In the genomic region with DNA sequence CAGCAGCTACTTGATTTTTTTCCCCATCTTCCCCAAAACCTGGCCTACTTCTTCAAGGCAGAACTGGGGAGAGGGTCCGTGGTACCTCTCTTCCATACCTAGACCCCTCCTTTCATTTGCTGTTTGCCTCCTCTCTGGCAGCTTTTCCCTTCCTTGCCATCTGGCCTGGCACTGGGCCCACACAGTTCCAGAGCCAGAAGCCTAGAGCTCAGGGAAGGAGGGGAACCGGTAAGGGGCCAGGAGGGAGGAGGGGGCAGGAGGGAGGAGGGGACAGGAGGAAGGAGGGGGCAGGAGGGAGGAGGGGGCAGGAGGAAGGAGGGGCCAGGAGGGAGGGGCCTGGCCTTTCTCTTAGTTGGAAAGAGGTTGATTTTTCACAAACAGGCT, we compare ENCODE assay signal across 8 mouse cellular contexts. TPM values are rescaled to one million over a fixed set of nuclear protein-coding genes. Genes with fewer than 3 reads are reported as not detected.
DNase-seq lines count a peak whose midpoint lies in the region; ATAC-seq and TF ChIP-seq lines count a peak whose summit lies in the region.

No protein-coding gene starts in this region.

- 25% methylated on average over 2 of the region's 2 CpGs for WGBS in heart, embryonic 16.5 days
- WGBS in cerebellum, adult 2 months, result 4% methylated on average over 2 of the region's 2 CpGs
- 43% methylated on average over 1 of the region's 2 CpGs for WGBS in hindbrain, embryonic 11.5 days

- TF ChIP-seq POLR2A in ES-Bruce4 (IDR thresholded peaks at IDR 0.05; ENCODE audit: insufficient read depth, low read length), result no peak
- no peak for TF ChIP-seq POLR2A in cerebellum, adult 2 months (IDR thresholded peaks at IDR 0.05; ENCODE audit: borderline replicate concordance, insufficient read depth, low read length)

- H3K4me2 ChIP-seq in heart, embryonic 16.5 days (ENCODE audit: low read depth, low read length), result peak overlapping the region; percentile 19; the same call in 1 of the 2 replicates
- H3K4me2 ChIP-seq in hindbrain, embryonic 11.5 days (replicated peaks; ENCODE audit: low read depth, low read length), result no peak overlapping the region

- TF ChIP-seq CTCF in ES-Bruce4 (IDR thresholded peaks at IDR 0.05; ENCODE audit: low read depth, low read length), result no peak
- no peak for TF ChIP-seq CTCF in cerebellum, adult 2 months (IDR thresholded peaks at IDR 0.05; ENCODE audit: borderline replicate concordance, insufficient read depth, low read depth, low read length)

- TF ChIP-seq EP300 in ES-Bruce4 (IDR thresholded peaks at IDR 0.05; ENCODE audit: insufficient read depth, low read depth, low read length), result no peak

- H3K27ac ChIP-seq in heart, embryonic 16.5 days (ENCODE audit: low read length), result peak overlapping the region; percentile 56; the same call in 1 of the 2 replicates
- 0 out of 2 replicates have a peak overlapping the region, but pooled peaks have one; percentile 2 for H3K27ac ChIP-seq in ES-Bruce4 (ENCODE audit: insufficient read depth, low read length)
- peak overlapping the region; percentile 77 for H3K27ac ChIP-seq in cerebellum, adult 2 months (ENCODE audit: insufficient read depth, low read length)
- peak overlapping the region; percentile 49; the same call in 1 of the 2 replicates for H3K27ac ChIP-seq in hindbrain, embryonic 11.5 days (ENCODE audit: low read depth, low read length)

- no peak for DNase-seq in heart, postnatal 36 days
- DNase-seq in cerebellum, adult 2 months, result peak; percentile 90 to 92
- DNase-seq in hindbrain, embryonic 11.5 days (ENCODE audit: low spot score), result no peak
- peak; percentile 53 for DNase-seq in liver
- peak; percentile 80 for DNase-seq in right cerebral cortex, postnatal 4 days
- no peak for DNase-seq in ovary, postnatal 10 days (ENCODE audit: low spot score)

- H3K4me1 ChIP-seq in heart, embryonic 16.5 days (ENCODE audit: control insufficient read depth, insufficient read depth, low read length), result no peaks in the 10 kb centered on the region
- H3K4me1 ChIP-seq in ES-Bruce4 (ENCODE audit: control insufficient read depth, insufficient read depth, low read length), result peaks cover 2% of the 10 kb centered on the region
- H3K4me1 ChIP-seq in cerebellum, adult 2 months (ENCODE audit: control insufficient read depth, insufficient read depth, low read length), result peaks cover 13% of the 10 kb centered on the region; the same call in 1 of the 2 replicates
- no peaks in the 10 kb centered on the region for H3K4me1 ChIP-seq in hindbrain, embryonic 11.5 days (replicated peaks; ENCODE audit: control insufficient read depth, insufficient read depth, low read length)

- no peaks in the 10 kb centered on the region for H3K9me3 ChIP-seq in heart, embryonic 16.5 days (replicated peaks; ENCODE audit: control insufficient read depth, low read length)
- H3K9me3 ChIP-seq in ES-Bruce4 (replicated peaks; ENCODE audit: control insufficient read depth, insufficient read depth, low read length, poor library complexity, severe bottlenecking), result no peaks in the 10 kb centered on the region
- H3K9me3 ChIP-seq in hindbrain, embryonic 11.5 days (ENCODE audit: control insufficient read depth, low read length), result no peaks in the 10 kb centered on the region

- ATAC-seq in heart, embryonic 16.5 days (replicated peaks; ENCODE audit: extremely low read depth, insufficient read depth, low FRiP score), result peak; percentile 34; the same call in 1 of the 2 replicates
- ATAC-seq in hindbrain, embryonic 11.5 days (ENCODE audit: low FRiP score), result no peak

- intact Hi-C loops in heart, postnatal 36 days (cut with DNase I), result no loop called here

- no peaks in the 10 kb centered on the region for H3K36me3 ChIP-seq in heart, embryonic 16.5 days (ENCODE audit: control insufficient read depth, insufficient read depth)
- no peaks in the 10 kb centered on the region for H3K36me3 ChIP-seq in ES-Bruce4 (ENCODE audit: control insufficient read depth, insufficient read depth, low read length, poor library complexity, severe bottlenecking)
- no peaks in the 10 kb centered on the region for H3K36me3 ChIP-seq in hindbrain, embryonic 11.5 days (ENCODE audit: control insufficient read depth, insufficient read depth, low read length)

- peak overlapping the region; percentile 2; the same call in 1 of the 2 replicates for H3K4me3 ChIP-seq in heart, embryonic 16.5 days (ENCODE audit: low read length)
- H3K4me3 ChIP-seq in ES-Bruce4 (ENCODE audit: low read depth, low read length), result no peak overlapping the region; the same call in 1 of the 2 replicates
- H3K4me3 ChIP-seq in cerebellum, adult 2 months (replicated peaks; ENCODE audit: insufficient read depth, low read depth, low read length), result no peak overlapping the region
- H3K4me3 ChIP-seq in hindbrain, embryonic 11.5 days (ENCODE audit: low read depth, low read length), result no peak overlapping the region

- no peak overlapping the region; the same call in 1 of the 2 replicates for H3K9ac ChIP-seq in heart, embryonic 16.5 days (ENCODE audit: low read length)
- no peak overlapping the region for H3K9ac ChIP-seq in ES-Bruce4 (ENCODE audit: low read depth, poor library complexity, severe bottlenecking)
- no peak overlapping the region for H3K9ac ChIP-seq in hindbrain, embryonic 11.5 days (ENCODE audit: low read depth, low read length)

- no peaks in the 10 kb centered on the region for H3K27me3 ChIP-seq in heart, embryonic 16.5 days (ENCODE audit: control insufficient read depth, insufficient read depth, low read length)
- no peaks in the 10 kb centered on the region for H3K27me3 ChIP-seq in ES-Bruce4 (ENCODE audit: control insufficient read depth, insufficient read depth, low read length, poor library complexity, severe bottlenecking)
- H3K27me3 ChIP-seq in cerebellum, adult 2 months (ENCODE audit: control insufficient read depth, insufficient read depth, low read length), result no peaks in the 10 kb centered on the region
- no peaks in the 10 kb centered on the region for H3K27me3 ChIP-seq in hindbrain, embryonic 11.5 days (ENCODE audit: control insufficient read depth, insufficient read depth, low read length)

RNA-seq across cellular contexts. Expression of a gene that starts 4.2 kb away (rescaled TPM):
- 0.55 and 1.6 TPM in 2 replicates for polyA plus RNA-seq in heart, embryonic 16.5 days (2015; fragmentation: Nextera tagmentation; extraction: Ambion mirVana)
- total RNA-seq in heart, postnatal 36 days (2021), result under 1 TPM in 1 of 2 experiments, not detected in 1; 0.24 TPM
- 2.5 and 3.7 TPM in 2 replicates for polyA plus RNA-seq in ES-Bruce4 (2011; ENCODE audit: insufficient read depth, insufficient read length, low read depth, missing spikeins)
- 0.57 and 0.84 TPM in 2 replicates for polyA plus RNA-seq in cerebellum, adult 2 months (2012; rRNA removed)
- 0.21 TPM in 1 of 2 replicates, not detected in the other for polyA plus RNA-seq in hindbrain, embryonic 11.5 days (2014; fragmentation: Nextera tagmentation; extraction: Ambion mirVana)

RNA-seq across cellular contexts. Expression of a gene that starts 22.4 kb away (rescaled TPM):
- polyA plus RNA-seq in heart, embryonic 16.5 days (2015; fragmentation: Nextera tagmentation; extraction: Ambion mirVana), result 8.0 TPM in 2 replicates
- total RNA-seq in heart, postnatal 36 days (2021), result 1 to 10 TPM; 1.7 to 2.1 TPM
- polyA plus RNA-seq in ES-Bruce4 (2011; ENCODE audit: insufficient read depth, insufficient read length, low read depth, missing spikeins), result 25.3 and 25.7 TPM in 2 replicates
- polyA plus RNA-seq in cerebellum, adult 2 months (2012; rRNA removed), result 23.7 and 24.8 TPM in 2 replicates
- 10.7 and 12.2 TPM in 2 replicates for polyA plus RNA-seq in hindbrain, embryonic 11.5 days (2014; fragmentation: Nextera tagmentation; extraction: Ambion mirVana)

RNA-seq across cellular contexts. Expression of a gene that starts 23.9 kb away (rescaled TPM):
- 50.6 and 63.0 TPM in 2 replicates for polyA plus RNA-seq in heart, embryonic 16.5 days (2015; fragmentation: Nextera tagmentation; extraction: Ambion mirVana)
- total RNA-seq in heart, postnatal 36 days (2021), result 100 to 1,000 TPM; 118 to 127 TPM
- 307 and 317 TPM in 2 replicates for polyA plus RNA-seq in ES-Bruce4 (2011; ENCODE audit: insufficient read depth, insufficient read length, low read depth, missing spikeins)
- polyA plus RNA-seq in cerebellum, adult 2 months (2012; rRNA removed), result 110 and 112 TPM in 2 replicates
- polyA plus RNA-seq in hindbrain, embryonic 11.5 days (2014; fragmentation: Nextera tagmentation; extraction: Ambion mirVana), result 105 and 130 TPM in 2 replicates

RNA-seq across cellular contexts. Expression of a gene that starts 32.3 kb away (rescaled TPM):
- 77.5 and 89.0 TPM in 2 replicates for polyA plus RNA-seq in heart, embryonic 16.5 days (2015; fragmentation: Nextera tagmentation; extraction: Ambion mirVana)
- 10 to 100 TPM; 30.5 to 34.4 TPM for total RNA-seq in heart, postnatal 36 days (2021)
- 44.0 and 54.7 TPM in 2 replicates for polyA plus RNA-seq in ES-Bruce4 (2011; ENCODE audit: insufficient read depth, insufficient read length, low read depth, missing spikeins)
- 75.7 and 80.2 TPM in 2 replicates for polyA plus RNA-seq in cerebellum, adult 2 months (2012; rRNA removed)
- 120 and 133 TPM in 2 replicates for polyA plus RNA-seq in hindbrain, embryonic 11.5 days (2014; fragmentation: Nextera tagmentation; extraction: Ambion mirVana)

RNA-seq across cellular contexts. Expression of a gene that starts 59.8 kb away (rescaled TPM):
- 45.0 and 45.8 TPM in 2 replicates for polyA plus RNA-seq in heart, embryonic 16.5 days (2015; fragmentation: Nextera tagmentation; extraction: Ambion mirVana)
- total RNA-seq in heart, postnatal 36 days (2021), result 10 to 100 TPM; 20.3 to 21.0 TPM
- polyA plus RNA-seq in ES-Bruce4 (2011; ENCODE audit: insufficient read depth, insufficient read length, low read depth, missing spikeins), result 75.1 and 78.4 TPM in 2 replicates
- 24.5 and 24.9 TPM in 2 replicates for polyA plus RNA-seq in cerebellum, adult 2 months (2012; rRNA removed)
- 45.3 and 58.8 TPM in 2 replicates for polyA plus RNA-seq in hindbrain, embryonic 11.5 days (2014; fragmentation: Nextera tagmentation; extraction: Ambion mirVana)

Comparison
In these comparisons a context has a peak if more than half of its experiments do, and no peak if none do; other contexts are left out.
1. H3K27ac ChIP-seq: peak in every context shown above with its lines; median percentile 77 in cerebellum, adult 2 months; 56 in heart, embryonic 16.5 days; 49 in hindbrain, embryonic 11.5 days; 2 in ES-Bruce4.
2. DNase-seq: peak in cerebellum, adult 2 months (2 of 2), liver (single experiment) and right cerebral cortex, postnatal 4 days (single experiment); none in heart, postnatal 36 days (0 of 2), hindbrain, embryonic 11.5 days (single experiment) and ovary, postnatal 10 days (single experiment).